Mouse (Mus musculus): ENCODE data around the gene Fam90a1a.

DNA sequence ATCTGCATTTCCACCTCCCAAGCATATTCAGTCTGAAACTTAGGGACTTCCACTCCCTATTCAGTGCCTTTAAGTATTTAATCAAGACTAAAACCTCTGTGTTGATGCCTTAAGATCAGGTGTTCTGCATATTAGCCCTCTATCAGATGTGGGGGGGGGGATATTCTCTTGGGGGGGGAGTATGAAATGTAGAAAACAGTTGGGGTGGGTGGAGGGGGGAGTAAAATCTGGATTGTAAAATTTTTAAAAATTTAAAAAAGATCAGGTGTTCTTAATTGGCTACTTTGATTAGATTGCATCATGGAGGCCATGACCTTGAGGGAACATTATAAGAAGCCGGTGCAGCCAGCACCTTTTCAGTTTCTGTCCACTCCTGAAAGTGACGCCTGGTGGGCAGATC lies at the start of gene Fam90a1a:
- no peak for TF ChIP-seq CTCF (IDR thresholded peaks at IDR 0.05)
- no peak for TF ChIP-seq EP300 (IDR thresholded peaks at IDR 0.05)

Measured in lung, postnatal 0 days (tissue).